Mouse (Mus musculus): Measurements from ENCODE around the gene Birc5.

The Birc5 gene

DNA sequence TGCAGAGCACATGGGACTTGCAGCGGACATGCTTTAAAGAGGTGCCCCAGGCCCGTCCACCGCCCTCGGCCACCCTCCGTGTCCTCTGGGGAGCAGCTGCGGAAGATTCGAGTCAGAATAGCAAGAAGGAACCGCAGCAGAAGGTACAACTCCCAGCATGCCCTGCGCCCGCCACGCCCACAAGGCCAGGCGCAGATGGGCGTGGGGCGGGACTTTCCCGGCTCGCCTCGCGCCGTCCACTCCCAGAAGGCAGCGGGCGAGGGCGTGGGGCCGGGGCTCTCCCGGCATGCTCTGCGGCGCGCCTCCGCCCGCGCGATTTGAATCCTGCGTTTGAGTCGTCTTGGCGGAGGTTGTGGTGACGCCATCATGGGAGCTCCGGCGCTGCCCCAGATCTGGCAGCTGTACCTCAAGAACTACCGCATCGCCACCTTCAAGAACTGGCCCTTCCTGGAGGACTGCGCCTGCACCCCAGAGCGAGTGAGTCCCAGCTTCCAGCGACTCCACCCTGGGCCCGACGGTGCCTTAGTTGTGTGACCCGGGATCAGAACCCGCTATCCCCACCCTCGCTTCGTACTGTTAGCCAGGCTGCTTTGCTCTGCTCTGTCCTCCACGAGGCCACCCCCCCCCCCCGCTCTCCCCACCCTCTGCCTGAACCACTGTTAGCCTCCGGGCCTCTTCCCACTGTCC is at the start of gene Birc5:
Birc5 (plus strand) TSS at position 267 of the 687 bp plus-strand sequence.
- peak; percentile 98 for DNase-seq (ENCODE audit: low read depth, low spot score)

DNA sequence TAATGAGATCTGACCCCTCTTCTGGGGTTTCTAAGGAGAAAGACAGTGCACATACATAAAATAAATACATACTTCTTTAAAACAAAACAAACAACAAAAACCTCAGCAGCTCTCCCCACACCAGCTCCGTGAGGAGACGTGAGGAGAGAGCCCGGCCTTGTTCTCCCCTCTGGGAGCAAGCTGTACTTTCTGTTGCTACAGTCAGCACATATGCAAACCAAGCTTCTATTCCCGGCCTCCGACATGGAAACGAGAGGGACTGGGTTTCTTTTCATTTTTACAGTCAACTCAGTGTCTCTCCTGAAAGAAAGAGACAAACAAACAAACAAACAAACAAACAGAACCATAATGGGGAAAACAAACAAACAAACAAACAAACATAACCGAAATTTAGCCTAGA is 49.0 kb upstream of the Birc5 start:
- DNase-seq (ENCODE audit: low read depth, low spot score): peak; percentile 63

DNA sequence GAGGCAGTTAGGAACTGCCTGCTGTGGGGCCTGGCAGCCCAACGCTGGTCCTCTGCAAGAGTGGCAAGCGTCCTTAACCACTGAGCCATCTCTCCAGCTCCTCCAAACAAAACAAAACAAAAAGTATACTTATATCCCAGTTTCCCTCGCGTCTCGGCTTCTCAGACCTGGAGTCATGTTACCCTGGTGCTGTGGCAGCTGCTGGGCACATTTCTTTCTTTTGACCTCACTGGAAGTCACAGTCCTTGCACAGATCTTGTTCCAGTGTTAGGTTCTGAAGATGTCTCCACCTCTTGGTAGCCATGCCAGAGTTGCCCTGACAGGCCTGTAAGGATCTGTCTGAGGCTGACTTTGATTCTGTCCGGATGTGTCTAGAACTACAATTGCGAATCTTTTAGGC is 47.4 kb upstream of the Birc5 start:
- no peak for DNase-seq (ENCODE audit: low read depth, low spot score)

DNA sequence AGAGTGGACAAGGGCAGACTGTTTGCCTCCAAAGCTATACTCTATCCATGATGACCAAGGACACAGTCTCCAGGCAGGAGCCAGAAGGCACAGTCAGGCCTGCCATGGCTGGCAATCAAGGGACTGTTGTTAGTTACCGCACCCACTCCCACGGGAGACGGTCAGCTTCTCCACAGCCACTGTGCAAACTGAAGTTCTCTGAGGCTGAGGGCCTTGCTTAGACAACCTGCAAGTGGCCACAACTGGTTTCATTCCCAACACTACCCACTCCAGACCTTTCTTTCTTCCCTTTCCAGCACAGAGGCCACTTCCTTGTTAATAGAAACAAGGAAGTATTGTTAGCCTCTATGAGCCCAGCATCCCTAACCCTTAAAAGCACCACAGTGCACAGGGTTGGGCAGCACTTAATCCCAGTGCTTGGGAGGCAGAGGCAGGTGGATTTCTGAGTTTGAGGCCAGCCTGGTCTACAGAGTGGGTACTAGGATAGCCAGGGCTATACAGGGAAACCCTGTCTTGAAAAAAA is 45.8 kb upstream of the Birc5 start:
- DNase-seq (ENCODE audit: low read depth, low spot score): no peak

DNA sequence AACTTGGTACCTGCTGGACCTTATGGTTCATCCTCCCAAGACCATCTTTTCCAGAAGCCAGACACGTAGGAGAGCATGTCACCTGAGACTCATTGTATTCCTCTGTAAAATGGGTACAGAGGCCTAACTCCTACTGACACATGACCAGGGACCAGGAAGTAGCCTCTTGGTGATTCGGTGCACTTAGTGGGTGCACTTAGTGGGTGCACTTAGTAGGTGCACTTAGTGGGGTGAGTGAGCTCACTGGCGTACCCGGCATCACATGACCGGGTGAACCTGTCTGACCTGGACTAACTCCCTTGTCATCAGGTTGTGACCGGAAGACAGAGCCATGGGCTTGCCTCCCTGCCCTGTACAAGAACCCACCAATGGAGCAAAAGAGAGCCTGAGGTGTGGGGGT is 42.3 kb upstream of the Birc5 start:
- no peak for DNase-seq (ENCODE audit: low read depth, low spot score)

DNA sequence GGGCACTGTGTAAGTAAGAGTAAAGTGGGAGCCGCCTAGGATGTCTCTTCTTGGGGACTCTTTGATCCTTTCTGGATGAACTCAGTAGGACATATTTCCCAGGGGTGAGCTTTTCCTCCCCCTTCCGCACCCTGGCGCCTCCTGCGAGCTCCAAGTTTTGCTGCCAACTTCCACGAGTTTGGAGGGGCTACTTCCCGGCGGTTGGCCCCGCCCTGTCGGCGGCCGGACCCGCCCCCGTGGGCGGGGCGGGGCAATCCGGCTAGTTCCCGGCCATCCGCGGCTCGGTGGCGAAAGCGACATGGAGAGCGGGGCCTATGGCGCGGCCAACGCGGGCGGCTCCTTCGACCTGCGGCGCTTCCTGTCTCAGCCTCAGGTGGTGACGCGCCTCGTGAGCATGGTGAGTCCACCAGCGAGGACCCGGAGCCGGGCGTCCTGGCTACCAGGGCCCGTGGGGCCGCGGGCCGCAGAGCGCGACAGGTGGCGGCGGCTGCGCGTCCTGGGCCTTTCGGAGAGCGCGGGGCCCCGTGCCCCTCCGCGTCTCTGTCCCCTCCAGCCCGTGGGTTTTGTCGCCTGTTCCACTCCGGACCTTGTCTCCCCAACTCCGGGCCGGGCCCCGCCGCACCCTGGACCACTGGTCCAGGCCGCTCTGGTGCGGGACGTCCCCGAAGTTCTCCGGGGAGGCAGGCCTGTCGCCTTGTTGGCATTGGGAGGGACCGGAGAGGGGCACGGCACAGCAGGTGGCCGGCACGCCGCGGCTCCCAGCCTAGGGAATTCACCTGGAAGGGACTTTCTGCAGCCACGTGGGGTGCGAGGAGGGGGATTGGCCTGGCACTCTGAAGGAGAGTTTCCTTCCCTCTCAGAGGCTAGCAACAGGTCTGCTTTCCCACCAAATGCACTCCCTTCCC is 39.4 kb upstream of the Birc5 start, which contains the start of the genes Gm20708 and Syngr2:
Gm20708 (plus strand) TSS at position 262 of the 905 bp plus-strand sequence.
Syngr2 (plus strand) TSS at position 262 of the 905 bp plus-strand sequence.
- DNase-seq (ENCODE audit: low read depth, low spot score): peak; percentile 87

DNA sequence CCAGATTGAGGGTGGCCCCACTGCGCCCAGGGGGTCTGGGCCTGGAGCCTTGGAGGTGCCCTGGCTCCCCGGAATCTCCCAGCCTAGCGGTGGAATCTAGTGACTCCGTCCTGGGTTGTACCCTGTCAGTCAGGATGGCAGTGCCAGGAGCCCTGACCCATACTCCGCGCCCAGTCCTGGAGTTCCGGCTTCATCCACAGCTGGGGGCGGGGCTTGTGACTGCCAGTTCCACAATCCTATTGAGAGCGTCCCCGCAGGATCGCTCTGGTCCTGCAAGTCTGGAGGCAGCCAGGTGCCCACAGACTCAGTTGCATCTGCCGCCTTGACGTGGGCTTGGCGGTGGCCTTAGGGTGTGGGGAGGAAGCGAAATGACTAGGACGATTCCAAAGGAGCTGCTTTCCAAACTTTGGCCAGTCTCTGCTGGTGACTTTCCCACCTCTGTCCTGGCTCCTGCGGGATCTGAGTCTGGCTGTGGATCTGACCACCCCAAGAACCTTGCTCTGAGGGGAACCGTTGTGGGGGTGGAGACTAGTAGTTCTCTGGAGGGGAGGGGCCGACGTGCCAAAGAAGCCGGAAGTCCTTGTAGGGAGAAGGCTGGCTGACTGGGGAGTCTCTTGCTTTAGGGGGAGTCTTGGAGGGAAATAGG is 38.5 kb upstream of the Birc5 start:
- DNase-seq (ENCODE audit: low read depth, low spot score): peak; percentile 93

DNA sequence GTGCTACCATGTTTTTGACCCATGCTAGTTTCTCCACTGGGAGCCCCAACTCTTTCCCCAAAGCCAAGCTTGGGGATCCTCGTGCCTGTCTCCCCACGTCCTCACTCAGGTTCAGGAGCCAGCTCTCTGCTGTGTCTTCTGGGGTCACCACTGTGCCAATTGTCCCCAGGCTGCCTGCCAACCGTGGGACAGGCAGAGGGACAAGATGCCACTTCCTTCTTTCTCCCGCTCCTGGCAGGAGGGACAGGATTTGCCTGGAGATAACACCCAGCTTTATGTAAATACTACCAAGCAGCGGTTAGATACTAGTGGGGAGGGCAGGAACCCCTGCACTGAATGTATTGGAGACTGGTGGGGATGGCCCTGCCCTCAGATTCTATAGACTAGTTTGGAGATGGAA is 35.2 kb upstream of the Birc5 start:
- DNase-seq (ENCODE audit: low read depth, low spot score): no peak

DNA sequence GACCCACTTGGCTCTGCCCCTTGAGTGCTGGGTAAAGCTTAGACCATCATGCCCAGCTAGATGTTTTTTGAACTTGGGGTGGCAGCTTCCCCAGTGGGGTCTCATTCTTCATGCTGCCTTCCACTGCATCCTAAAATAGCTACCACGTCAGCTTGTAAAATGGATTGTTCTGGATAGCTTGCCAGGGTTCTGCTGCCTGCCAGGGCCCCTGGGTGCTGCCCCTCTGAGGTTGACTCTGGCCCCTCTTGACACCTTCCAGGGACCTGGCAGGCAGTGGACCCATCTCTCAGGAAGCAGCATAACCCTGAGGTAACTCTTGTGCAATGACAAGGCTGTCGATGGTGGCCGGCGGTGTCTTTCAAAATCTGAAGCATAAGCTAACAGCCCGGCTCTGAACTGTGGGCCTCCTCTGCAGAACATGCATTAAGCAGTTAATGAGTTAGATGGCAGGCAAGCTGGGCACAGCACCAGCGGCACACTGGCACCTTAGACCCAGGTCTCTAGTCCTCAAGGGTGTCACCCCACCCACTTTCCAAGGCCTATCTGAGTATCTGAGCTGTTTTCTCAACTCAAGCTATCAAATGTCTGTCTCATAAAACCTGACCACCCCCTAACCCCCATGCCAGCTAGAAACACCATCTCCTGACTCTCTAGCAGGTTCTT is 34.2 kb upstream of the Birc5 start:
- DNase-seq (ENCODE audit: low read depth, low spot score): peak; percentile 10

DNA sequence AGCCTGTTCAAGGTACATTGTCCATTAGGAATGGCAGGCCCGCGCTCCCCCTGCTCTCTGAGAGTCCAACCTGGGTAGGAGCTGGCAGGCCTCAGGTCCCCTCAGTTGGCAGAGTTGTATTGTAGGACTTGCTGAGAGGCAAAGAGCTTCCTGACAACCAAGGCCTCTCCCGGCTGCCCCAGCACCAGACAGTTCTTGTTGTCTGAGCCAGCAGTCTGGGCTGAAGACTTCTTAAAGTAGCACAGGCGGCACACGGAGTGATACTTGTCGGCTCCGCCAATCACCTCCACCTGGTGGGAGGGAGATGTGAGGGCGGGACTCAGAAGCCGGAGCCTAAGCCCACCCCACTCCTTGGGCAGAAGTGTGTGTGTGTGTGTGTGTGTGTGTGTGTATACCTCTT is 33.2 kb upstream of the Birc5 start:
- peak; percentile 24 for DNase-seq (ENCODE audit: low read depth, low spot score)

DNA sequence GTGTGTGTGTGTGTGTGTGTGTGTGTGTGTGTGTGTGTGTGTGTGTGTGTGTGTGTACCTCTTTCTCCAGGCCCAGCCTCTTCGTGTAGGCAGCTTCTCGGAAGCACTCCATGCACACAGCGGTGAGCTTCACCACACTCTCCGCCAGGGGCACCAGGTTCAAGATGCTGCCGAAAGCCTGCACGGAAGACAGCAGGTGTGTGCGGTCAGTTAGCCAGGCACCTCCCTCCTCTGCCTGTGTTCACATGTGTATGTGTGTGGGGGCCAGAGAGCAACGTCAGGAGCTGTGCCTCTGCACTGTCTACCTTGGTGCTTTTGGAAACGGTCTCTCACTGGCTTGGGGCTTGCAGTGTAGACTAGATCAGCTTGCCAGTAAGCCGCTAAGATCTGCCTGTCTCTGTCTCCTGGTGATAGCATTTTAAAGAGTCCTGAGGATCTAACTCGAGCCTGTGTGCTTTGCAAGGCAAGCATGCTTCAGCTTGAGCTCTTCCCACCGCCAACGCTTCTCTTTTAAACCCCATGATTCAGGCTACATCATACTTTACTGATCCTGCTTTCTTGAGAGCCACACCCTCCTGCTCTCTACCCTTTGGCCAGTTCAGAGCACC is 32.6 kb upstream of the Birc5 start:
- DNase-seq (ENCODE audit: low read depth, low spot score): peak; percentile 28

DNA sequence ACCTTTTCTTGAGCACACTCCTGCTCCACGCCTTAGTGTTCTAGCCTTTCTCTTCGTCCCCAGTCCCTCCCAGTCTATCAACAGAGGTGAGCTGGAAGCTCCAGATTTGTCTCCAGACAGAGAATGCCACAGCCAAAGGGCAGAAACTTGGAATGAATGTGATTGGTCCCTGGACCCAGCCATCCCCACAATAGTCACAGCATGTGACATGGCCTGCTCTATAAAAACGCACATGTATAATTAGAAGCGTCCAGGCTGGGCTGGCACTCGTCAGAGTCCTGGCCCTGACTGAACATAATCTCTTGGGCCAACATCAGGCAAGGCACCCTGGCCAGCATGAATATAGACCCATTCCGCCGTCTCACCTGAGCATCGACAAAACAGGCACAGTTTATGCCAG is 30.0 kb upstream of the Birc5 start:
- no peak for DNase-seq (ENCODE audit: low read depth, low spot score)

DNA sequence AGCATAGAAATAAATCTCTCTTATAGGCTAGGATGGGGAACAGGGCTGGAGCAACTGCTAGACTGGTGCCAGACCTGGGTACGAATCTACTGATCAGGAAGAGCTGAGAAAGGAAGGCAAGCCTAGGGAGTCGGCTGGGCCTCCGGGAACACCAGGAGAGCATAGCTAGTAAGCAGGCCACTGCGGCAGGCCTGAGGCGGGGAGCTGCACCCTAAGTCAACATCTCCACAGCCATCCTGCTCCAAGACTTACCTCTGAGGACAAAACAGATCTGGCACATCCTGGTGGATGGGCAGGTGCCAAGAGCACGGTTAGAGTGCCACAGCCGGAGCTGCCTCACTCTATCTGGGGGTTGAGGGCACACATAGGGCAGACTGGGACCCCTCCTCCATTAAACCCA is 28.9 kb upstream of the Birc5 start:
- DNase-seq (ENCODE audit: low read depth, low spot score): no peak

DNA sequence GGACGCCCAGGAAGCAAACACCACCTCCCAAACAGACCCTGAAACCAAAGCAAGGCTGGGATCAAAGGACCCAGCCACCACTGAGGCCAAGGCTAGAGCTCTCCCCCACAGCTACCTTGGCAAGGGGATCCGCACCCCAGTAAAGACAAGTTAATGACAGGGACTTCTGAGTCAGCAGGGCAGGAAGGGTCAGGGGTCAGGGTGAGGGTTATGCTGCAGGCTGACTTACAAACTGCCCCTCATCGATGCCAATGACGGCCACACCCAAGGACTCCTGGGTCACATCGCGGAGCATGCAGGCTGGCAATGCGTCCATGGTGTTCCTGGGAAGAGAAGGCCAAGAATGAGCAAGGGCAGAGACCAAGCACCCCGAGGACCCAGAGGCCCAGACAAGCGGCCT is 27.2 kb upstream of the Birc5 start:
- no peak for DNase-seq (ENCODE audit: low read depth, low spot score)

DNA sequence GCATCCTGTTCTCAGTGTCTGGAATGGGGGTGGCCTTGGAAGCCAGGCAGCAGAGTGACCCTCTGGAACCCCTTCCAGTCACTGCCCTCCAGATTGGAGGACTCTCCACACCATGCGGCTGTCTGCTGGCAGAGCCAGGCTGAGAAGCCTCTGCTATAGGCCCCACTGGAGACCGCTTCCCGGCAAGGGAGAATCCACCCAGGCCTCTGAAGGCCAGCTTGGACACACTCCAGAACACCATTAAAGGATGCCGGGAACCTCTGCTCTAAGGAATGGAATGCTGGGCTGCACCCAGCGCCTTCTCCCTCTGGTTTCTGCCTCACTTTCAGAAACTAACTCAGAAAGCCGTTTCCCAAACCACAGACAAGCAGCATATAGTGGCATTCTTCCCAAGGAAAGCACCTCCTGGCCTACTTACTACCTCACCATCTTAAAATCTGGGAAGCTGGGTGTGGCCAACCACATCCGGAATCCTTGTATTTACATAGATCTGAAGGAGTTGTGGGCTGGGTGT is 26.3 kb upstream of the Birc5 start:
- no peak for DNase-seq (ENCODE audit: low read depth, low spot score)

DNA sequence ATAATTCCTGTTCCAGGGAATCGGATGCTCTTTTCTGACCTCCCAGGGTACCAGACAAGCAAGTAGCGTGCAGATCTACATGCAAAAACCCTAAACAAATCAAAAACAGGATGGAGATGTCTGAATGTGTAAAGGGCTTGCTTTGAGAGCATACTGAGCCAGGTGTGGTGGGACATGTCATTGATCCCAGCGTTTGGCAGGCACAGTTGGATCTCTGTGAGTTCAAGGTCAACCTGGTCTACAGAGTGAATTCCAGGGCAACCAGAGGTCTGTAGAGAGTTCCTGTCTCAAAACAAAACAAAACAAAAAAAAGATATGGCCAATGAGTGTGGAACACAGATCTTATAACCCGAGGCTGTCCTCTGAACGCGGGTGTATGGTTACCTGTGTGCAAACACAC is 25.6 kb upstream of the Birc5 start:
- no peak for DNase-seq (ENCODE audit: low read depth, low spot score)

DNA sequence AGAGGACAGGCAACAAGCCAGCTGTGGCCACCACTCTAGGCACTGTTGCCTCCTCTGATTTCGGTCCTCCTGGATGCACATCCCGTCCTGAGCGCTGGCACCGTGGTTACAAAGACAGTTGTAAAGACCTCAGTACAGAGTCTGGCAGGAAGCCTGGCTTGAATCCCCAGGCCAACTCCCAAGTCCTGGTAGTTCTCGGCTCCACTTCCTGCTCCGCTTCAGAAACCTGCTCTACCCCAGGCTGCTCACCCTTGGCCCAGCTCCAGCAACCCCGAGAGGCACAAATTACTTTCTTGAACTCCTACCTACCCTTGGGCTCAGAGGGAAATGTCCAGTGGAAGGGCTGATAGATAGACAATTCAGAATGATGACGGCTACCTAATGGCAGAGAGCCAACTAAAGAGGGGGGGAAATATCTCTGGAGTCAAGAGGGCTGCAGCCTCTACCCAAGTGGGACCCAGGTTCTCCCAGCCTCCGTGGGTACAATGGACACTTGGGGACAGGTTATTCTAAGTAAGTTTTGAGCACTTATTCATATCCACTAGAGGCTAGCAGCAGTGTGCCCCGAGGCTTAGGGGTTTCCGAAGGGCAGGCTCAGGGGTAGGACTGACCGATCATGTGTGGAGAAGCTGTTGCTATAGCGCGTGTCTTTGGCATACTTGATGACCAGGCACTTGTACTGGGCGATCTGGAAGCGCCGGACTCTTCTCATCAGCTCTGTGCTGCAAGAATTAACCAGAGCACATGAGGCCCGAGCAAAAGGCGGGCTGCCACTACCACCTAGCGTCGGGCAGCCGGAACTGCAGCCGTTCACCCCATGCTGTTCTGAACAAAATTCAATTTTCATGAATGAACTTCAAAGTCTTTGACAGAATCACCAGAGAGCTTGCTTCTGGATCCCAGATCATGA is 24.7 kb upstream of the Birc5 start:
- peak; percentile 88 for DNase-seq (ENCODE audit: low read depth, low spot score)

DNA sequence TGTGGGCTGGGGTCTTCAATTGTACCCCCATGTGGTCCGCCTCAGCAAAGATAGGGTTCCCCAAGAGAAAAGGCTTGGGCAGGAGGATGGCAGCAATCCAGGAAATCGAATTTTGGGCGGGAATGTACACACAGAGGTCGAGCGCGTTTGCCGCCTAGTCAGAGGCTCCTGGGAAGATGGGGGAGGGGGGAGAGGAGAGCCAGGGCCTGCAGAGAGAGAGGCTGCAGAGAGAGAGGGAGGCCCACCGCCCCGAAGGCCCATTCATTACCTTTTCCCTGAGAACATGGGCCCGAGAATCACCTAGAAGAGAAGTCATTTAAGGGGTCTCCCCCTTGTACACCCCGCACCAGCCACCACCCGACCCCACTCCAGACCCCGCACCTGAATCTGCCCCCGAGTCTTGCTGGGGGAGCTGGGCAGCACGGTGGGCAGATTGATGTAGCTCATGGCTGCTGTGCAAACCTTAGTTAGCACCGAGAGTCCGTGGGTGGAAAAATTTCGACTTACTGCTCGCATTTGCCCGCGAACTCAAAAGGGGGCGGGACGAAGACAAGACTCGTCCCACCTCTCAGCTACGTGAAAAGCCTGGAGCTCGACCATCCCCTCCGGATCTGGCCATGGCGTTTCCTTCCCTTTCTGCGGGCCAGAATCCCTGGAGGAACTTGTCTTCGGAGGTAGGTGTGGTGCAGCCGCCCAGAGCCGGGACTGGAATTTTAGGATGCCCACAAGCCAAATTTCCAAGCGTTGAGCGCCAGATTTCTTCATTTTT is 23.5 kb upstream of the Birc5 start, which contains the start of the genes Afmid and Tk1:
Afmid (plus strand) TSS at position 592 of the 769 bp plus-strand sequence.
Tk1 (minus strand) TSS at position 760 of the 769 bp plus-strand sequence.
- DNase-seq (ENCODE audit: low read depth, low spot score): peak; percentile 92

DNA sequence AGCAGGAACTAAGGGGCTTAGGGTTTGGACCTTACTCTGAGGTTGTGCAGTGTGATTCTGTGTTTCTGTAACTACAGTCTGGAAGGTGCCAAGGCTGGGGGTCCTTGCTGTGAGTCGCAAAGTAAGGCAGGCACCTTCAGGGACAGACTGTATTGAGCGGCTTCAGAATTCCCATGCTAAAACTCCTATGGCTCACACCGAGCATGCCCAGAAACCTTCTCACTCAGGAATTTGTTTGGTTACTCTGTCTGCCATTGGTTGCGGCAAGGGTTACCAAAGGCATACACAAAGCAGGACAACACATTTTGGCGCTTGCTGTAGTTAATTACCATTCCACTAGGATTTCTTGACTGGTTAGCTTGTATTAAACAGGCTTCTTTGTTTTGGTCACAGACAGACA is 22.9 kb upstream of the Birc5 start:
- DNase-seq (ENCODE audit: low read depth, low spot score): no peak

Data from A20 (cell line).